Mouse (Mus musculus) right cerebral cortex, adult 2 months (tissue): ENCODE measurements at regions not wholly inside any gene's neighbourhood (a gene's known extent, or its start where the extent isn't known, plus 50 kb on each side); places are given as distances from the start of the nearest gene placed in this dataset.
A peak's percentile ranks its signal among the peaks of the same experiment; 100 is the strongest.

Experiments used
- DNase-seq, 2 experiments: peaks; one replicate each; pipeline ENCODE4 v3.0.0; 2021 to 2022; ENCODE audit warnings: low spot score in 2 of 2

DNA sequence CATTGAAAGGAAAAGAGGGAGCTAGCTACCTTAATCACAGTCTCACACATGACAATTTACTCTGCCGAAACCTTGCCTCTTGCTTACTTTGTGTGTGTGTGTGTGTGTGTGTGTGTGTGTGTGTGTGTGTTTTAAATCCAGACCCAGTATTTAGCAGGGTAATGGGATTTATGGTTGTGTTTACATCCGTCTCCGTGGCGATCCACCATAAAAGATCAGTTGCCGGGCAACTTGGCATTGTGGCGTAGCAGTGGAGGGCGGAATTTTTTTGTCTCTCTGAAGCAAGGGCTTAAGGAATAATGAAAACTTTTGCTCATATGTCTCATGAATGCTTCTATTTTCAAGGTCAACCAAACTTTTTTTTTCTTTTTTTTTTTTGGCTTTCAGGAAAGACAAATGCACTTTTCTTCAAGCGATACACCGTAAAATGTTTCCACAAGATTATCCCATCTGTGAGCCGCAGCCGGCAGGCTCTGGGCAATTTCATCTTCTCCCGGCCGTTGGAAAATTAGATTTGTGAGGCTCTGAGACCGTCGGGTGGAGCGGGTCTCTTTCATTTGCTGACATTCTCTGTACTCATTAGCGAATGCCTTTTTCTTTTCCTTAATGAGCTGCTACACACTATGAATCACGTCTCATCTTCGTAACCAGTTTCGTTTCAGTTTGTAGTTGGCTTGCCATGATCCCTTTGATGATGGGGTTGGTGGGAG, 53.9 kb upstream of the Ptch1 start:
- DNase-seq = peak; percentile 10 to 16

DNA sequence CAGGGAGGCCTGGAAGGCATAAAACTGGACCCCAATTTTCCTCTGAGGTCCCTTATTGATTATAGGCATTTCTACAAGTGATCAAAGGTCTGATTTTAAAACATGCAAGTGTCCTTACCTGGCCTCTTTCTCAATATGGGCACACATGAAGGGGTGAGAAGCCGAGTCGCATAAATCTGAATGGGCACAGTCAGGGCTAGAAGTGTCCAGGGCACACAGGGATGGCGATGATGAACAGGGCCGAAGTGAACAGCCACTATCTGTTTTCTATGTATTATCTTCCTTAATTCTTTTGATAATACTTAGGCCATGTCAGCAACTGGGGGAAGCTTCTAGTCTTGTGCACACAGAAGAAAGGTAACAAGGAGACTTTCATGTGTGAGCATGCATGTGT, 54.5 kb upstream of the Ptch1 start:
- DNase-seq = no peak

DNA sequence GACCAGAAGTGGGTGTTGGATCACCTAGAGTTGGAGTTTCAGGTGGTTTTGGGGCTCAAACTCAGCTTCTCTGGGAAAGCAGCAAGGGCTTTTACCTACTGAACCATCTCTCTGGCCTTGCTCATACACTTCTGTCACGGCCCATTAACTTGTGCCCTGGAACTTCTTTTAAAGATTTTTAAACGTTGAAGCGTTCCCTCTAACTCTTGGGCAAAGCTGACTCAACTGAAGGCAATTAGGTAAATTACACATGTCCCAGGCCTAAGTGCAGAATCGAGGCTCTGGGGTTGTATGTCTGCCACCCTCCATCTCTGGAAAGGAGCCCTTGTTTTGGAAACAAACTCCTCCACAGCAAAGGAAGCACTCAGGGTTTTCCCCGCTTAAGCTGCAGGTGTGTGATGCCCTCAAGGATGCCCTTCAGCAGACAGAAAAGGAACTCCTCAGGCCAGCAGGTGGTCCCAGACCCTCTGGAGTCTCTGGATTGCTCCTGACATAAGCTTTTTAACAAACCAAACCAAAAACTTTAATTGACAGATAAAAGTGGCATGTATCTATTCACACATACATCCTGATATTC, 58.5 kb upstream of the Ptch1 start:
- DNase-seq = no peak

DNA sequence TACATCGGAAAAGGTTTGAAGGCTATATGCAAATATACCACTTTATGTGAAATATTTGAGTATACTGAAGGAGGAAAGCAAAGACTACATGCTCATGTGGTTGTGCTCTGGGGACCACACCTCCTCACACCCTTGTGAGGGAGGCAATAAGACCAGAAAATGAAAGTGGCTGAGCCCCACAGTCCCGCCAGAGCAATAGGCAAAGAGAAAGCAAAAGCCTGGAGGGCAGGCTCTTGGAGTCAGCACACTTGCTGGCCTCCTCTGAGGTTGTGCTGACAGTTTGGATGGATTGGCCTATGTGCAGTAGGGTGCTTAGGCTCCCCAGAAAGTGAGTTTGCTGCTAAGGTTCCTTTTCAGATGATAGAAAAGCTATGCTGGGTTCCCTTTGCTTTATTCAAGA, 60.9 kb upstream of the Ptch1 start:
- no peak for DNase-seq

DNA sequence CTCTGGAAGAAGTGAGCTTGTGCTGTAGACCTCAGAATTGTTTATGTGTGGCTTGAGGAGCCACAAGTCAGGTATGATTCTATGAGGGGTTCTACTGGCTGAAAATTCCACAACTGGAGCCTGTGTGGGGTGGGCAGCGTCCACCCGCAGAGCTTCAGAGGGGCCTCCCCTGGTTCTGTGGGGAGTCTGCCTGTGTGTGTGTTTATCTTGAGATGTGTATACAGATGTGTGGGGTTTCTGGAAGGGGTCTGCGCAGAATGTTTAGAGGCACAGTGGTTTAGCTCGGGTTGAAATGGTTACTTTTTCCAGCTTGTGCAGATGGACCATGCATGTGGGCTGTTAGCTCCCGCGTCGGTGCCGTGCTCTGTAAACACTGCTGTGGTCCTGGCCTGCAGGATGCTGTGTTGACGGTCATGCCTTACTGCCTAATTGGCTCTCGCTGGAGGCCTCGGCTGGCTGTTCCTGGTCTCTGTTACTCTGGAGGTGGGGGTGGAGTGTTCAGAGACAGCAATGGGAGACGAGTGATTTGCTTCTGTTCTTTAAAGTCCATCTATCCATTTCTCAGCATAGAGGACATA, 68.3 kb upstream of the Ptch1 start:
- DNase-seq = no peak

DNA sequence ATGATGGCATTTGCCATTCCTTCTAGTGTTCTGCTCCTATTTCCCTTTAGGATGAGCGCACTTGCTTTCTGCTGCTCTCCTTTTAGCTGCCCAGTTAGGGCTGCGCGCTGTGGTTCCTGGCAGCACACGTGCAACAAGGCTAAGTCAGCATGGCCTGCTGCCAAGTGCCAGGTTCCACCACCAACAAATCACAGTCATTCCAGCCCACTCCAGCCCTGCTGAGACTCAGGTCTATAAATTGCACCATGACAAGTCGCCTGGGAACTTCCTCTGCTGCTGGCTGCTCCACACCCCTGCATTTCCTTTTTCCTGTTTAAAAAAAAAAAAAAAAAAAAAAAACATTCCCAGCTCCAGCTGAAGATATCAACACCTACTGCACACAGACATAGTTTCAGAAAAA, 69.2 kb upstream of the Ptch1 start:
- peak; percentile 62 to 71 for DNase-seq

DNA sequence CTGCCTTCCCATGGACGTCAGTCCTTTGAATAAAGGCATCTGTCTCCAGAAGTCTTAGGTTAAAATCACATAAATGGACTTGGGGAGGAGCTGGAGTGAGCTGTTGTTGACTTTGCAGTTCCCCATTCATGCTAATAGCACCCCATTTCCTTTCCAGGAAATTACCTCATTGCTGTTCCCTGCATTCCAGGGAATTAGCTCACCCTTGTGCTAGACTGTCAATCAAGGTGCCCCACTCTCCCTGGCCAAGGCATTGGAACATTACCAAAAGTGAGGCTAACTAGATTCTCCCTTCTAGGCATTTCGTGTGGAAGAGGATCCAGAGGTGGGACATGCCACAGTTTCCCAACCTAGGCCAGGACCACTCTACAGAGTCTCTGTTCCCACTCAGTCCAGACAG, 70.0 kb upstream of the Ptch1 start:
- no peak for DNase-seq

DNA sequence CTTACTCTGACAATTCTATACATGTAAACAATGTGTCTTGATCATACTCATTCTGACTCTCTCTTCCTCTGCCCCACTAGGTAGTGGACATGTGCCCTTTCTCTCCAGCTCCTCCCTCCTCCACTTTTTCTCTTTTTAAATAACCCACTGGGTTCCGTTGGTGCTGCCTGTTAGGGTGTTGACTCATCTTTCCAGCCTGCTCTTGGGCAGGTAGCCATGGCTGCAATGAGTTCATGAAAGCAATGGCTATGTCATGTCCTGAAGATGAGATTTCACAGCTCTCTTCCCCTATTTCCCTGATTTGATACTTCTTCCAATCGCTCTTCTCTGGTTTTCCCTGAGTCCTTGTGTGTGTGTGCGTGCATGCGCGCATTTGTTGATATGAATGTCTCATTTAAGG, 70.9 kb upstream of the Ptch1 start:
- no peak for DNase-seq

DNA sequence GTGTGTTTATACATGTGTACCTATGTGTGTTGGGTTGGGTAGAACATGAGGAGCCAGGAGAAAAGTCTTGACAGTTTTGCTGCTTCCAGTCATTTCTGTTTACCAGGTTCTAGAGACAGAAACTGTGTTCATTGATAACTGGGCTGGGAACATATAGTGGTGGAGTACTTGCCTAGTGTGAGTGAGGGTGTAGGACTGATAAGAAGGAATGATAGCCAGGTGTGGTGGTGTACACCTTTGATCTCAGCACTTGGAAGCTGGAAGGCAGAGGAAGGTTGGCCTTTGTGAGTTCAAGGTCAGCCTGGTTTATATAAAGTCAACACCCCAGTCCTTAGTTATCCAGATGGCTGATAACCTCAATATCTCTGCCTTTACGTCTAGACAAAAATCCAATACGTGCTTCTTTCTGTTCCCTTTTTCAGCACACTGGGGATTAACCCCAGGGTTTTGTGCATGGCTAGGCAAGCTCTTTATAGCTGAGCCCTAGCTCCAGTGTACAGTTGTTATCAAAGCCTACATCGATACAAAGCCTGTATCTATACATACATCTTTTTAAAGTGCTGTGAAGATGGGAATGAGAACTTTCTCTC, 75.8 kb upstream of the Ptch1 start:
- no peak for DNase-seq

DNA sequence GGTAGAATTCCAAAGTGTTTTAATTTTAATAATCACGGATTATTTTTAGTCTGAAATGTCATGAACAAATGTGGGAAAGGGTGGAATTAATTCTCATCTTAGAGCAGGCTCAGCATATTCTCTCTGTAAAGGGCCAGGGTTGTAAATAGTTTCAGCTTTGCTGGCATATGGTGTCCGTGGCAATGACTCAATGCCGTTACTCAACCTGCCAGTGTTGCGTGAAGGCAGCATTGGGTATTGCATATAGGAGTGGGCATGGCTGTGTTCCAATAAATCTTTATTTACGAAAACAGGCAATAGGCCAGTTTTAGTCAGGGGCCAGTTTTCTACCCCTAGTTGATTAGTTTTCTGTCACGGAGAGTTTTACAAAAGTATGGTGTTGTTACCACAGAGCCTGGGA, 81.1 kb upstream of the Ptch1 start:
- DNase-seq = peak; percentile 15 to 32

DNA sequence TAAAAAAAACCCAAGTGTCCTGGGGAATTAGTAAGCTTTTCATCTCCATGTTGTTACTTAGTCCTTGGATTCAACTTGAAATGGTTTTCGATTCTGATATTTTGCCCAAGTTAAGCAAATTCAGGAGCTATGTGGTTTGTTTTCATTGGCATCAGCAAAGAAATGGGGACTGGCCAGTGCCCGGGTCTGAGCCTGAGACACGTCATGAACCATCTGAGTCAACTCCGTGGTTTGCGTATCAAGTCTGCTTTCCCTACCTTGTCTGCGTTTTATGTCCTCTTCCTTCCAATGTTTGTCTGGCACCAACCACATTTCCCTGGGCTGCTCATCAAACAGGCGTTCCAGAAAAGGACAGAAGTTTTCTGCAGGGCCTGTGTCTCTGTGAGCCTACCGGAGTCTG, 83.7 kb upstream of the Ptch1 start:
- no peak for DNase-seq

DNA sequence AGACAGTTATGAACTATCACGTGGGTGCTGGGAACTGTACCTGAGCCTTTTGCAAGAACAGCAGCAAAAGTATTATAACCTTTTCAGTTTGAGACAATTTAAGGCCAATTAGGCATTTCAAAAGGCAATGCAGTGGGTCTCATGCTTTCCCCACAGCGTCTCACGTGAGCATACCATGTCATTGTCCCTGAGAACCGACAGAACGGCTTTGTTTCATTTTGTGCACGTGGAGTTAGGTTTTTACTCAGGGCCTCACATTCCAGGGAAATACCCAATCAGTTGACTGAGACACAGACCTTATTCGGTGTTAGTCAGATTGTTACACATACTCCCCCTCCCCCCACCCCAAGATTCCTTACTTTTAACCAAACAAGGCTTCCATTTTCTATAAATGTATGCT, 86.0 kb upstream of the Ptch1 start:
- no peak for DNase-seq

DNA sequence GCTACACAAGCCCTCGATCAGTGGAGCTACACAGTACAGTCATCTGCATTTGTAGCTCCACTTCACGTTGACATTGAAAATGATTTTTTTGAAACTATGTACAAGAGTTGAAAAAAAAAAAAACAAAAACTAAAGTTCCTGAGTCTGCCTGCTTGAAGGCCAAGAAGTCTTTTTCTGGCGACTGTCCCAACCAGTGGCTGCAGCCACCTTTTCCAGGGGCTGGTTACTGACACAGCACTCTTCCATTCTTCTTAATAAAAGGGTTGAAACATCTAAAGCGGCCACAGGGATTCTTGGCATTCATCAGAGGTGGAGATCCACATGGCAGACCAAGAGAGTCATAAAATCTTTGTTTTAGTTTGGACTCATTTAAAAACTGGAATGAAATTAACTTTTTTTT, 87.0 kb upstream of the Ptch1 start:
- no peak for DNase-seq

DNA sequence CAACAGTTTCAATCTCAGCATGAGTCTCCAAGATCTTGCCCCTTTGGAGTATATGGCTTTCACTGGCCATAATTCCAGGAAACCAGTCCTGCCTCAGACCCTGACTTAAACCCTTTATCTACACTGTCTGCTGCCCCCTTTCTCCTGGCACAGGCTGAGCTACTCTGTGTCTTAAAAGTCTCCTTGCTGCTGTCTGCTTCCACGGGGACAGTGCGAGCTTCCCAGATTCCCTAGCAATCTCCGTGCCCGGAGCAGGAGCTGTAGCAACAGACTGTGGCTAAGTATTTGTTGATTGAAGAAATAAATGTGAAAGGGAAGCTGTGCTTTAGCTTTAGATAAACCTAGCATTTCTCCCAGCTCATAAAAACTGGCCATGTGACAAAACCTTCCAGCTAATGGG, 95.2 kb upstream of the Ptch1 start:
- no peak for DNase-seq

DNA sequence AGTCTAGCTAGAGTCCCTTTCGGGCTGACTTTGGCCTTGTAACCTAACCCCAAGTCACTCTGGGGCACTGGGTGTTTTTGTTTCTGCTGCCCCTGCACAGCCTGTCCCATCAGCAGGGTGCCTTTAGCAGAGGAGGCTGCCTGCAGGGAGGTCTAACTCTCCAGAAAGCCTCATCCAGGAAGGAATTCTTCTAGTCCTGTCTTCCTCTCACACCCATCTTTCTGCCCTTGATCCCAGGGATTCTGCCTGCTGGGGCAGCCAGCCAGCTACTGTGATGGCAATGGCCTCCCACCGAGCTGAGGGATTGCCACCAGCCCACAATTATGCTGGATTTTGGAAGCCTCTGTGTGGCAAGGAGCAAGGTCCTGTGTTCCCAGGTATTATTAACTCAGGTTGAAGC, 95.6 kb upstream of the Ptch1 start:
- DNase-seq = no peak

DNA sequence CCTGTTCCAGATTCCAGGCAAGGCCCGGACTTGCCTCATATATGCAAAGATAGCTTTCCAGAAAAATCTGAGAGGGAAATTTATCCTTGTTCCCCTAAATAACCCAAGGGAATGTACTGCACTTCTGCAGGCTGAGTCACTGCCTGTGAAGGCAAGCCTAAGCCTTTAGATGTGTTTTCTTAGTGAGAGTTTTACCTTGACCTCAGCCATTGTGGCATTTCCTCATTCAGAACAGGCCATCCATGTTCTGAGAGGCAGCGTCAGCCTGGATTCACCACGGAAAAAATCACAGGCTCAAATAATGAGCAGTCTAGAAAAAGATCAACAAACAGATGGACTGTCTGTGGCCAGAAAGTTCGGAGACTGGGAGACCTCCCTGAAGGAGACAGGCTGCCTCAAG, 99.0 kb upstream of the Ptch1 start:
- no peak for DNase-seq

DNA sequence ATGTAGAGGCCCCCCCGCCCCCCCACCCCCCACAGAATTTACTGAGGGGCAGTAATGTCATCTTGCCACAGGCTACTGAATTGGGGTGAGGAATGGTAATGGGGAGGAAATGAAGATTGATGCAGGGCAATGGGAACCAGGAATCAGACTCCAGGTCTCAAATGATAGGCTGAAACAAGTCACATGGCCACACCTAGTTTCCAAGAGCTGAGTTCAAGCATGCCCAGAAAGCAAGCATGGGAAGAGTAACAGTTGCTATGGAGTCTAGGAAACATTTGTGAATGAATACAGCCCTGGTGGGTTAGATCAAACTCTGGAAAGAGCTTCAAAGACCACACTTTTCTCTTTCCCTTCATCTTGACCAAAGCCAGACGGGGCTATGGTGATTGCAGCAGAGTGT, 104.3 kb upstream of the Ptch1 start:
- DNase-seq = no peak

DNA sequence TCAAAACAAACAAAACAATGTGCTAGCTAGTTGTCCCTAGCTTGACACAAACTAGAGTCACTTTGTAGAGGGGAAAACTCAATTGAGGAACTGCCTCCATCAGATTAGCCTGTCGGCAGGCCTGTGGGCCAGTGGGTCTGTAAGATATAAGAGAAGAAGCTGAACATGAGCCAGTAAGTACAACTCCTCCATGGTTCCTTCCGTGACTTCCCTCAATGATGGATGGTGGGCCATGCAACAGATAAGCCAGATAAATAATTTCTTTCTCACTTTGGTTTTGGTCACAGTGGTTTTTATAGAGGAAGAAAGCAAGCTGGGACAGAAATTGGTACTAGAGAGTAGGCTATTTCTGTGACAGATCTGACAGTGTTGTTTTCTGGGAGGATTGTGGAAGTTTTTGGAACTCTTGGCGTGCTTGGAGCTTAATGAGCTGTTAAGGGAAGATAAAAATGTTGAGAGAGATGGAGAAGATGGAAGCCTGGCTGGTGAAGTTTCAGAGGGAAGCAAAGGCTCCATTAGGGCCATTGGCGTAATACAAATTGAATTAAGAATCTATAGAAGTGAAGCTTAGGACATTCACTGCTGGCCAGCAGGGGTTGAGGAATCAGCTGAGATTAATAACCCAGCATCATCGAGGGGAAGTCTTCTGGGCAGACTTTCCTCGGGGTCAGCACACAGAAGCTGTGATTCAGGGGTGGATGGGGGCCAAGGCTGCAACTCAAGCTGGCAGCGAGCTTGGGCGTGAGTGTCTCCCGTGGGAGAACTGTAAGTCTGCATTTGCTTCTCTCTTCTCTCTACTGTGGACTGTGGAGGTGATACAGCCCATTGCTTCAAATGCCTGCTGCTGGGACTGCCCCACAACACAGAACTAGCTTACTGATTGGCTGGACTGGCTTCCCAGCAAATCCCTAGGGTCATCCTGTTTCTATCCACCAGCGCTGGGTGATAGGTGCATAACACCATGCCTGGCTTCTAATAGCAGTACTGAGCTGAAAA, 105.2 kb upstream of the Ptch1 start:
- no peak for DNase-seq

DNA sequence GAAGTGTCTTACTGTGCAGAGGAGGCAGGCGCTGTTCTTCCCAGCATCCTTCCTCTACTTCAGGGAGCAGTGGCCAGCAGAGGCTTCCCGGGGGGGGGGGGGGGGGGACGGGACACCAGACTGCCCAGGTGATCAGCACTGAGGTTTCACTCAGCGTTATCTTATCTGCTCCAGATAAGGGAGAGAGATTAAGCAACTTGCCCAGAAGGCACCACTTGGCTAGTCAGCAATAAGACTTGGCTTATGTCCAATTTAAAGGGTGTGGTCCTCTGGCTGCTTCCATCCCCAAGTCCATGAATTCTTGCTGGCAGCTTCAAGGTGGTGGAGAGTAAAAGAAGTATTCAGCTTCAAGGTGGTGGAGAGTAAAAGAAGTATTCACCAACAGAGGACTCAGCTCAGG, 108.9 kb upstream of the Ptch1 start:
- no peak for DNase-seq

DNA sequence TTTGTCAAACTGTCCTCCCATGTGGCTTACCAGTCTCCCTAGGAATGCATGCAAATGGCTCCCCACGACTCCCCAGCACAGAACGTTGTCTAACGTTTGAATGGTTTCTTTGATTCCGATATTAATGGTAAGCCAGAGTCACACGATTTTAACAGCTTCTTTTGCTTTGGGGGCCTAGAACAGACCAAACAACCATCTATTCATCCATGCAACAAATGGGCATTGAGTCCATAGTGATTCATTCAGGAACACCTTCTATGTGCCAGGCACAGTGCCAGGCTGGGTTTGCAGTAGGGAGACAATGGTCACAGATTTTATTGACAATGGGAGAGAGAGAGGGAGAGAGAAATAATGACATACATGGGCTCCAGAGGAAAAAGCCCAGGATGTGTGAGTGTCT, 118.6 kb upstream of the Ptch1 start:
- DNase-seq = peak in 1 of 2 experiments; percentile 18

DNA sequence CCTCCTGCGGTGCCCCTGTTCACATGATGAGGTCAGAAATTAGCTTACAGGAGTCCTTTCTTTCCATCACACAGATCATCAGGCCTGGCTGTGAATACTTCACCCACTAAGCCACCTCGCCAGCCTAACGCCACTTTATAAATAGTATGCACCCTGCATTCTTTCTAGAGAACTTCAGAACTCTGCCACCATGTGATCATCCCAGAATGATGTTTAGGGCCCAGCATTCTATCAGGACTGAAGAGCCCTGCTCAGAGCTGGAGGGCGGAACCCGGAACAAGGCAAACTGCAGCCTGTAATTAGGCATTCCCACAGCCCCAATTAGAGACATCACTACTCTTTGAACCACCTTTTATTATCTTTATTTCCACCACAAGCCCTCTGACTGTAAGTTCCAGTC, 120.2 kb upstream of the Ptch1 start:
- DNase-seq = no peak

DNA sequence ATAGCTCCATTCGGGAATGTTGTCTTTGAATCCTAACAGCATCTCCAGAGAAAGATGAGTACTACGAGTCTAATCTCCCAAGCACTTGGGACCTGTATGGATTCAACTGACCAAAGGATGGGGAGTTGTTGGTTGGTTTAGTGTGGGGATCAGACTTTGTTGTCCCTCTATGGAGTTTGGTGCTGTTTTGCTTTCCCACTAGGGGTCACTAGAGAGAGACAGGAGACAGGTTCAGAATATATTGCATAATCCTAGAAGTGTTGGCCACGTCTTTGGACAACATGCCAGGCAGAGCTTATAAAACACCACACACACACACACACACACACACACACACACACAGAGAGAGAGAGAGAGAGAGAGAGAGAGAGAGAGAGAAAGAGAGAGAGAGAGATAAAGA, 118.6 kb upstream of the Ercc6l2 start:
- DNase-seq = no peak
